Mouse (Mus musculus) neural tube, embryonic 13.5 days (tissue): Measurements from ENCODE around the gene Sipa1l1. TPM values are rescaled to one million over a fixed set of nuclear protein-coding genes. Genes with fewer than 3 reads are reported as not detected.
A peak's percentile ranks its signal among the peaks of the same experiment; 100 is the strongest.

Experiments used
- ATAC-seq: fragments of 200-750 bp; cut with Nextera tagmentation; 2 replicates; pipeline ENCODE4 v1.8.0; 2017; ENCODE audit warnings: low read depth, mild to moderate bottlenecking, moderate TSS enrichment, moderate library complexity
- H3K27ac ChIP-seq: fragments of 300-500 bp; sonication (generic); replicated peaks from 2 replicates; pipeline ENCODE4 v1.5.1; 2015; ENCODE audit warnings: moderate library complexity, mild to moderate bottlenecking, inconsistent platforms
- H3K27me3 ChIP-seq: fragments of 300-500 bp; sonication (generic); 2 replicates; pipeline ENCODE4 v1.6.1; 2015; ENCODE audit warnings: mild to moderate bottlenecking, inconsistent platforms
- H3K36me3 ChIP-seq: fragments of 300-500 bp; sonication (generic); 2 replicates; pipeline ENCODE4 v1.6.1; 2015; ENCODE audit warnings: mild to moderate bottlenecking, inconsistent platforms
- H3K4me1 ChIP-seq: fragments of 300-500 bp; sonication (generic); replicated peaks from 2 replicates; pipeline ENCODE4 v1.6.1; 2015; ENCODE audit warnings: inconsistent platforms
- H3K4me2 ChIP-seq: fragments of 300-500 bp; sonication (generic); 2 replicates; pipeline ENCODE4 v1.6.1; 2015; ENCODE audit warnings: inconsistent platforms, mild to moderate bottlenecking, moderate library complexity
- H3K4me3 ChIP-seq: fragments of 300-500 bp; sonication (generic); 2 replicates; pipeline ENCODE4 v1.5.1; 2015; ENCODE audit warnings: mild to moderate bottlenecking, inconsistent platforms
- H3K9ac ChIP-seq: fragments of 300-500 bp; sonication (generic); 2 replicates; pipeline ENCODE4 v1.6.1; 2015; ENCODE audit warnings: moderate library complexity, mild to moderate bottlenecking, inconsistent platforms
- H3K9me3 ChIP-seq: fragments of 300-500 bp; sonication (generic); 2 replicates; pipeline ENCODE4 v1.6.1; 2016; ENCODE audit warnings: inconsistent platforms
- whole genome bisulfite sequencing: fragments of 180-500 bp; shearing (Covaris S2); methylation state at CpG from one replicate; pipeline ENCODE4 v1.1.7; 2015; 5-methylcytosine and 5-hydroxymethylcytosine counted together
- polyA plus RNA-seq: library from polyadenylated mRNA; unstranded; fragments of >200 nt; fragmentation: Nextera tagmentation; extraction: Ambion mirVana; gene quantifications from 2 replicates; pipeline ENCODE4 v1.2.1, GENCODE M21; 2015

Sipa1l1 gene
- polyA plus RNA-seq, 1 experiment from 2014 or later = 11.6 TPM

DNA sequence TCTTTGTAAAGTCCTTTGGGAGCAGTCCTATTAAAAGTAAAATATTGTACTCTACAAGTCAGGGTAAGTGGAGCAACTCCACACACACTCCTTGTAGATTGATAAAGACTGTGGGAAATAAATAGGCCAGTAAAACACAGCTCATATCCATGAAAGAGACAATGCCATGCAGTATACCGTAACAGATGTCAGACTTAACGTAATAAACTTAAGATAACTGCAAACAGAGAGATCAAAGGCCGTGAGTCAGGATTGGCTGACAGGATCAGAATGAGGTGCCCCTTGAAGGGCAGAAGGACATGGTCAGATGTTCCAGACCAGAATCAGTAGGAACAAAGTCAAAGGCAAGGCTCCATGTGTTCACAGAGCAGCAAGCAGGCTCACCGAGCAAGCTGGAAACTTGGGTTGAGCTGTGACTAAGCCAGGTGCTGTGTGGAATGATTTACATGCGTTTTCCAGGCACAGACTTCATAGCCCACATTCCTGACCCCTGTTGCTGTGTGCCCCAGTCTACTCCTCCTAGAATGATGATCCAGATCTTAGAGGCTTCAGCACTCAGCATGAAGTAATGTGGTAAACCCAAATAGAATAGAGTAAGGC lies 196.3 kb downstream of the Sipa1l1 start:
- no peaks in the 10 kb centered on the region for H3K27me3 ChIP-seq
- no peak overlapping the region for H3K4me2 ChIP-seq
- no peak overlapping the region for H3K27ac ChIP-seq
- H3K4me3 ChIP-seq = no peak overlapping the region
- H3K4me1 ChIP-seq = peaks cover 26% of the 10 kb centered on the region
- WGBS = 63% methylated on average over 5 of the region's 5 CpGs
- no peaks in the 10 kb centered on the region for H3K9me3 ChIP-seq
- no peak for ATAC-seq
- H3K9ac ChIP-seq = no peak overlapping the region
- H3K36me3 ChIP-seq = no peaks in the 10 kb centered on the region

DNA sequence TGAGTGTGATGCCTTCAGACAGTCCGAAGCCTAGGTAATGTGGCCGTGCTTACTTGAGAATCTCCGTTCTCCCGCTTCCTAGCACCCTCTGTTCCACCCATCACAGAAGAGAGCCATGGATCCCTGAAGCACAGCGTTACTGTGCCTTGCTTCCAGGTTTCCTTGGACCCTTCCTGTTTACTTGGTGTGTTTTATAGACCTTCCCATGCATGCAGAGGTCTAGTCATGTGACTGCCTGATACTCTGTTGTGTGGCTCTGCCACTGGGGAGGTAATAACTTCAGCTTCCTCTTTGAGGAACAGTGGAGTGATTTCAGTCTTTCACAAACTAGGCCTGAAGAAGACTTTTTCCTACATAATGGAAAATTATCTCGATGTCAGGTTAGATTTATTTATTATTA lies 197.6 kb downstream of the Sipa1l1 start:
- peaks cover 33% of the 10 kb centered on the region for H3K4me1 ChIP-seq
- no peak overlapping the region for H3K4me2 ChIP-seq
- H3K9ac ChIP-seq = no peak overlapping the region
- H3K27ac ChIP-seq = no peak overlapping the region
- no peaks in the 10 kb centered on the region for H3K36me3 ChIP-seq
- ATAC-seq = no peak
- no peaks in the 10 kb centered on the region for H3K9me3 ChIP-seq
- H3K4me3 ChIP-seq = no peak overlapping the region
- no peaks in the 10 kb centered on the region for H3K27me3 ChIP-seq
- WGBS = 92% methylated on average over 6 of the region's 6 CpGs

DNA sequence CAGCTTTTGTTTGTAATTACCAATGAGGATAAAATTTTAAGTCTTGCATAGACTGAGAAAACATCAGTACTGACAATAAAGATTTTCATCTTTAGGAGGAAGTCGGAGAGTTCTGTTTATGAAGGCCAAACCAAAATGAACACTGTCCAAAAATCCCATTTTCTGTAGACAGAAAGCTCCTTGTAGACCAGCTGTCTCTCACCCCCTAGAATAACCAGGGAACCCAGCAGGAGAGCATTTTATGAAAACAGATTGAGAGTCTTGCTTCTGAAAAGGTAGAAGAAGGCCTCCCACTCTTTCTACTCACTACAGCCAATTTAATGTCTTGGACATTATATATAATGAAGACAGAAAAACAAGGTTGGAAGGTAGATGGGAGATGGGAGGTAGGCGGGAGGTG lies 198.2 kb downstream of the Sipa1l1 start:
- H3K4me1 ChIP-seq = peaks cover 33% of the 10 kb centered on the region
- WGBS = 90% methylated on average over 2 of the region's 2 CpGs
- H3K4me3 ChIP-seq = no peak overlapping the region
- H3K27me3 ChIP-seq = no peaks in the 10 kb centered on the region
- no peak overlapping the region for H3K27ac ChIP-seq
- ATAC-seq = no peak
- H3K9ac ChIP-seq = no peak overlapping the region
- no peaks in the 10 kb centered on the region for H3K36me3 ChIP-seq
- H3K9me3 ChIP-seq = no peaks in the 10 kb centered on the region
- H3K4me2 ChIP-seq = no peak overlapping the region

DNA sequence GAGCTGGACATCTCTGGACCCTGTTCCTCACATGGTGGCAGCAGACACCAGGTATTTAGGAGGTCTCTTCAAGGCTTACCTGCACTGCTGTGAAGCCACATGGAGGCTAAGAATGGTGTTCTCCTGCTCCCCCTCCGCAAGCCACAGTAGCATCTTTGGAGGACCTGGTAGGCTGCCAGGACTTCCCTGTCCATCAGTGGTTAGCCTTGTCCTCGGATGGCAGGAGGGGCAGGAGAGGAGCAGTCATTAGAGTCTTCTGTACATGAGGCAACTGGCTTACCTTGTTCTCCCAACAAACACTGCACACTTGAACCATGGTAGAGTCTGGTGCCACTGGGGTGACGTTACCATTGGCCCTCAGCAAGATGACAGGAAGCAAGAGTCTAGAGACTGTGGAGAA lies 198.9 kb downstream of the Sipa1l1 start:
- Histone ChIP-seq H3K9me3 (no peaks in the 10 kb centered on the region), H3K27me3 (no peaks in the 10 kb centered on the region), H3K27ac (no peak overlapping the region), H3K4me3 (no peak overlapping the region), H3K36me3 (no peaks in the 10 kb centered on the region), H3K9ac (no peak overlapping the region), H3K4me2 (no peak overlapping the region), H3K4me1 (peaks cover 33% of the 10 kb centered on the region)
- ATAC-seq = no peak
- WGBS = 90% methylated on average over 3 of the region's 3 CpGs

DNA sequence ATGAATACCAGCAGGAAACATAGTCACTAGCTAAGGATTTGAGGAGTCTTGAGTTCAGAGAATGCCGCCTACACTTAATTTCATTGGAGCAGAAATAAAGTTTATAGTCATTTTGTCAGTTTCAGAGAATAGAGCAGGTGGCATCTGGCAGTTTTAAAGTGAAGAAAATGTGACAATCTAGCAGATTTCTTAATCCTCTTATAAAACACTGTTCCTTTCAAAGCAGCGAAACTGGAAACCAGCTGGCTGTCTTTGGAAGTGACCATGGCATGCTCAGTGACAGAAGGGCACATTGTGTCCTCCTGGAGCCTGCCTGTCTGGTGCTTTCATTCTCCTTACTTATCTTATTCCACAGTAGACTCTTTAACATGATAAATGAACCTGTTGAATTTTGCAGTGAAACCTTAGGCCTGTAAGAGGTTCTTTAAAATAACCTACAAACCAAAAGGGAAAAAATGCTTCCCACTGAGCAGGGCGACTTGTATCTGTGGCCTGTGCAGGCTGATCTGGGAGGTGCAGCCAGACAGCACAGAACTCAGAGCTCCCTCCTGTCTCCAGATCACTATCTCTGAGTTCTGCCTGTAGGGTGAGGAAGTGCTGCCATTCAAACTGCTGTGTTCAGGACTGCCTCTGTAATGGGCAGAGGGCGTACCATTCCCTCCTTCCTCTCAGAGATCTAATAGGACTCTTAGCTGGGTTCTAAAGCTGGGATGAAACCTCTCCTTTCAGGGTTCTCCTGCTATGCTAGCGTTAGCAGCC lies 200.5 kb downstream of the Sipa1l1 start:
- H3K9ac ChIP-seq = no peak overlapping the region
- no peaks in the 10 kb centered on the region for H3K27me3 ChIP-seq
- no peaks in the 10 kb centered on the region for H3K9me3 ChIP-seq
- no peak overlapping the region for H3K27ac ChIP-seq
- H3K4me3 ChIP-seq = no peak overlapping the region
- H3K36me3 ChIP-seq = no peaks in the 10 kb centered on the region
- 69% methylated on average over 5 of the region's 5 CpGs for WGBS
- no peak for ATAC-seq
- H3K4me1 ChIP-seq = peaks cover 31% of the 10 kb centered on the region
- H3K4me2 ChIP-seq = no peak overlapping the region

DNA sequence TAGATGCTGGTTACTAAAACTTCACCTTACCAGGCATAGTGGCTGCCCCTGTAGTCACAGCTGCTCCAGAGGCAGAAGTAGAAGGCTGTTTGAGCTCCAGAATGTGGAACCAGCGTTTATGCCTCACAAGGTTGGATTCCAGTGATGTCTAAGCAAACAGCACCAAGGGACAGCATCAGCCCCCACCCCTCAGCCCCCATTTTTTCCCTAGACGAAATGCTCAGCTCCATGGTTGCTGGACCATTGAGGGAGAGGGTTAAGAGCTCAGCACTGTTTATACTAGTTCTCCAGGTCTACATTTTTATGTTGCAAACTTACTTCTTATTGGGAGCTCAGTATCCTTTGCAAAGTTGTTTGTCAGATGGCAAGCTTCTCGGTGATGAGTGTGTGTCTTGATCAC lies 202.1 kb downstream of the Sipa1l1 start:
- H3K4me2 ChIP-seq = no peak overlapping the region
- no peak overlapping the region for H3K27ac ChIP-seq
- no peaks in the 10 kb centered on the region for H3K27me3 ChIP-seq
- H3K9me3 ChIP-seq = no peaks in the 10 kb centered on the region
- H3K4me1 ChIP-seq = peaks cover 17% of the 10 kb centered on the region; the same call in 1 of the 2 replicates
- 87% methylated on average over 3 of the region's 3 CpGs for WGBS
- ATAC-seq = no peak
- H3K36me3 ChIP-seq = no peaks in the 10 kb centered on the region
- no peak overlapping the region for H3K9ac ChIP-seq
- no peak overlapping the region for H3K4me3 ChIP-seq

DNA sequence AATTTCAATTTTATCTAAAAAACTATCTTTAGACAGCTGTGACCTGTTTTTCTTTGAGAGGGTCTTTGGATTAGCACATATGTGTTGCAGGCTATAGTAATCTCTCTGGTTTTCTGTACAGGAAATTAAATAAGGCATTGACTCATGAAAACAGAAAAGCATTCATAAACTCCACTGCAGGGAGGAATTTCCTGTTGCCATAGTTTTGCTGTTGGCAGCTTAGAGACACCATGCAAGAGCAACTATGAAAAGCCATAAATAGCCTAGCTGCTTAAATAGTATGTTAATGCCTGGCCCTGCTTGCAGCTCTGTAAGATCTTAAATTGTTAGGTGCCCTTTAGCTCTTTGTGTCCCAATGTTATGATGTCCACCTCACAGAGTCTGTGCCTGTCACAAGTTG lies 204.9 kb downstream of the Sipa1l1 start:
- no peaks in the 10 kb centered on the region for H3K27me3 ChIP-seq
- ATAC-seq = no peak
- H3K36me3 ChIP-seq = no peaks in the 10 kb centered on the region
- peak overlapping the region; percentile 42; the same call in 1 of the 2 replicates for H3K27ac ChIP-seq
- H3K9me3 ChIP-seq = no peaks in the 10 kb centered on the region
- H3K4me2 ChIP-seq = no peak overlapping the region
- H3K4me1 ChIP-seq = 0 out of 2 replicates have a peak, but pooled peaks cover 12% of the 10 kb centered on the region
- H3K9ac ChIP-seq = no peak overlapping the region
- no peak overlapping the region for H3K4me3 ChIP-seq

DNA sequence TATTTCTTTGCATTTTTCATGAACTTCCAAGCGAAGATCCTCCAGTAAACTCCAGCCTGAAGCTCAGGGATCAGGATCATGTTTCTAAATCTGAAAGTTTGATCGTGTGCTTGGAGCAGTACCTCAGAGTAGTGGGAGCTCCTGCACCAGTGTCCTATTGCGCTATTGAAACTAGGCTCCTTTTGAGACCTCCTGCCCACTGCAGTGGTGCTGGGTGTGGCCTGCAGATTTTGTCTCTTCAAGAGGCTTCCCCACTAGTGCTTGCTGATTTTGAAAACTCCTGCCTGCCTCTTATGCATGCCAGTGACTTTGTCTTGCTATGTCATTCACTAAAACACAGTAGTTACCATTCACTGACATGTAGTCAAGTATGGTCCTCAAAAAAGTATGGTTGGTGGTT lies 213.8 kb downstream of the Sipa1l1 start:
- no peaks in the 10 kb centered on the region for H3K27me3 ChIP-seq

DNA sequence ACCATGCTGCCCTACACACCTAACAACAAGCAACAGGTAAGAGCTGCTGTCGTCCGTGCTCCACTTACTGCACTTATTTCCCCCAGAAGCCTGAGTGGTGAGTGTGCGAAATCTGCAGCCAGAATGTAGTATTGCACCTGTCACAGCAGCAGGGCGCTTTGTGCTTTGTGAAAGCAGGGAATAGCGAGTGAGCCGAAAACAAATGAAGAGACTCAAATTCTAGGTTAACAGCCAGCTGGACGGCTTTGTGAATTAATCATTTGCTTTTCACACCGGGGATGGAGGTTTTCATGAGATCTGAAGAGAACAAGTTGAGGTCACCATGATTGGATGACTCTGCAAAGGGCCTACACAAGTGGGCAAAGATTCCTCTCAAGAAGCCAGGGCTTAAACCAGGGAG lies 215.6 kb downstream of the Sipa1l1 start:
- WGBS = 78% methylated on average over 8 of the region's 8 CpGs
- H3K27ac ChIP-seq = no peak overlapping the region
- no peaks in the 10 kb centered on the region; the same call in 1 of the 2 replicates for H3K36me3 ChIP-seq
- no peaks in the 10 kb centered on the region for H3K9me3 ChIP-seq
- no peak for ATAC-seq
- H3K4me3 ChIP-seq = no peak overlapping the region
- H3K4me1 ChIP-seq = peaks cover 2% of the 10 kb centered on the region; the same call in 1 of the 2 replicates
- H3K9ac ChIP-seq = no peak overlapping the region
- H3K4me2 ChIP-seq = no peak overlapping the region
- H3K27me3 ChIP-seq = no peaks in the 10 kb centered on the region

More for the DNA sequence above, 213.8 kb downstream of the Sipa1l1 start:
- Histone ChIP-seq H3K4me2 (no peak overlapping the region), H3K36me3 (no peaks in the 10 kb centered on the region; the same call in 1 of the 2 replicates), H3K4me1 (no peaks in the 10 kb centered on the region), H3K9me3 (no peaks in the 10 kb centered on the region), H3K27ac (no peak overlapping the region), H3K9ac (no peak overlapping the region), H3K4me3 (no peak overlapping the region)
- 88% methylated on average over 3 of the region's 3 CpGs for WGBS
- ATAC-seq = no peak

DNA sequence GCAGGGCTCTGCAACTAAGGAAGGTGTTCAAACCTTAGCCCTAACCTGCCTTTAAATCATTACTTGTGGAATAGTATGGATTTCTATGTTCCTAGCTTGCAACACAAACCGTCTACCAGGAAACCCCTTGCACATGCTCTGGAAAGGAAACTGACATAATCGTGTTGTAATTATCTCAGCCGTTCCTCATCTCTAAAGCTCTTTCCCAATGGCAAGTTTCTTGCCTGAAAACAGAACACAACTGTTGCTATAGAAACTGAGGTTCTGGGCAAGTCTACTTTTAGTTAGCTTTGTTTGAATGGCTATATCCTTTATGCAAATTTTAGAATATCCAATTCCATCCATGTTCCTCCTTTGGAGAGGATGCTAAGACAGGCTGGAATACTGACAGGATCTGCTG lies 217.9 kb downstream of the Sipa1l1 start:
- H3K36me3 ChIP-seq = no peaks in the 10 kb centered on the region; the same call in 1 of the 2 replicates
- peaks cover 9% of the 10 kb centered on the region for H3K4me1 ChIP-seq
- no peaks in the 10 kb centered on the region for H3K9me3 ChIP-seq
- H3K4me3 ChIP-seq = no peak overlapping the region
- no peak overlapping the region for H3K9ac ChIP-seq
- no peak for ATAC-seq
- H3K27me3 ChIP-seq = no peaks in the 10 kb centered on the region
- 85% methylated on average over 3 of the region's 3 CpGs for WGBS
- no peak overlapping the region for H3K27ac ChIP-seq
- no peak overlapping the region for H3K4me2 ChIP-seq

DNA sequence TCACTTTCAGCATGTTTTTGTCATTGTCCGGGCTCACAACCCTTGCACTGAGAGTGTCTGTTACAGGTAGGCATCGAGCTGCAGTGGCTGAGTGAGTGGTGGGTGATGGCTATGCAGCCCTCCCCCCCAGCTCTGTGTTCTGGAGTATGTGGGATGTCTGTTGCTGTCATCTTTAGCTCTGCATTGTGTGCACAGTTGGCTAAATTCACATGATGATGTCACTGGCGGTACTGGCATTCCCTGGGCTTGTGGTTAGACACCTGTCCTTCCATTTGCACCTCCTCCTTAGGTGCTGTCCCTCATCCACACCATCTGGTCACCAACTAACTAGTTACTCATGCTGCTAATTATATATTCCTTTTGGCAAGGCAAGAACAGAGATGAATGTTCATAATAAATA lies 218.5 kb downstream of the Sipa1l1 start:
- no peak overlapping the region for H3K4me3 ChIP-seq
- no peak for ATAC-seq
- no peak overlapping the region for H3K9ac ChIP-seq
- WGBS = 93% methylated on average over 3 of the region's 3 CpGs
- H3K36me3 ChIP-seq = no peaks in the 10 kb centered on the region; the same call in 1 of the 2 replicates
- peaks cover 9% of the 10 kb centered on the region for H3K4me1 ChIP-seq
- no peaks in the 10 kb centered on the region for H3K9me3 ChIP-seq
- no peak overlapping the region for H3K27ac ChIP-seq
- H3K27me3 ChIP-seq = no peaks in the 10 kb centered on the region
- no peak overlapping the region for H3K4me2 ChIP-seq

DNA sequence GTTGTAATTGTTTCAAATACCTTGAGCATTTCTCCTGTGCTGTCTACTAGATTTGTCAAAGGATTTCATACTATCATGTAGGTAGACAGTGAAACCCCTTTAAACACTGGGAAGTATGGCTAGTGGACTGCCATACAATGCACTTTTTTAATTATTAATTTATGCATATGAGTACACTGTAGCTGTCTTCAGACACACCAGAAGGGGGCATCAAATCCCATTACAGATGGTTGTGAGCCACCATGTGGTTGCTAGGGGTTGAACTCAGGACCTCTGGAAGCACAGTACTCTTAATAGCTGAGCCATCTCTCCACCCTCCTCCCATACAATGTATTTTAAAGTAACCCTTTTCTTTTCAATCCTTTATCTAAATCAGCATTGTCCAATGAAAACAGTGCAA lies 219.0 kb downstream of the Sipa1l1 start:
- H3K4me2 ChIP-seq = no peak overlapping the region

More for the DNA sequence above, 219.0 kb downstream of the Sipa1l1 start:
- Histone ChIP-seq H3K4me1 (peaks cover 9% of the 10 kb centered on the region), H3K27ac (no peak overlapping the region), H3K27me3 (no peaks in the 10 kb centered on the region), H3K9me3 (no peaks in the 10 kb centered on the region), H3K4me3 (no peak overlapping the region), H3K9ac (no peak overlapping the region), H3K36me3 (no peaks in the 10 kb centered on the region; the same call in 1 of the 2 replicates)
- no peak for ATAC-seq
